Mouse (Mus musculus) G1E (cell line): ENCODE data around the gene Rreb1.

ENCODE experiments used
- CTCF ChIP-seq: IDR thresholded peaks from 2 replicates; pipeline ENCODE4 v1.5.1; 2012; ENCODE audit warnings: low read depth, low read length, inconsistent platforms, mixed read lengths
- GATA1 ChIP-seq: IDR thresholded peaks from 2 replicates; pipeline ENCODE4 v1.6.1; 2012; ENCODE audit warnings: borderline replicate concordance, low read length, inconsistent platforms, mixed read lengths
- GATA2 ChIP-seq: IDR thresholded peaks from 2 replicates; pipeline ENCODE4 v1.6.1; 2012; ENCODE audit warnings: low read depth, low read length, inconsistent platforms, borderline replicate concordance
- POLR2AphosphoS5 ChIP-seq: IDR thresholded peaks from 2 replicates; pipeline ENCODE4 v1.6.1; 2012; ENCODE audit warnings: low read depth, low read length, inconsistent platforms; ENCODE audit not compliant: insufficient replicate concordance
- TAL1 ChIP-seq: conservative IDR thresholded peaks from 2 replicates; pipeline ENCODE4 v1.6.1; 2012; ENCODE audit warnings: low read depth, low read length, inconsistent platforms, mixed read lengths

- TF ChIP-seq CTCF (no peak), GATA1 (no peak), TAL1 (no peak), POLR2AphosphoS5 (no peak), GATA2 (no peak)
Observed at GRCm38 (mm10) chr13:37964128-37965087, 186.2 kb downstream of the Rreb1 start.
